Mouse (Mus musculus): ENCODE measurements around the gene Cacna1d.

- no peak for TF ChIP-seq CTCF (IDR thresholded peaks at IDR 0.05; ENCODE audit: low read depth, low read length)
- no peak for TF ChIP-seq POLR2A (IDR thresholded peaks at IDR 0.05; ENCODE audit: borderline replicate concordance, low read depth, low read length)
Measured at GRCm38 (mm10) chr14:30530726-30531269, 39.5 kb upstream of the Cacna1d start.
